Mouse (Mus musculus): ENCODE measurements around the gene Guca2a.
A peak's percentile ranks its signal among the peaks of the same experiment; 100 is the strongest.
"Not testable (repeated sequence)": the region's sequence is repeated elsewhere in the genome, so short reads cannot be mapped to it uniquely, and the experiment has no call there.

Guca2a gene

DNA sequence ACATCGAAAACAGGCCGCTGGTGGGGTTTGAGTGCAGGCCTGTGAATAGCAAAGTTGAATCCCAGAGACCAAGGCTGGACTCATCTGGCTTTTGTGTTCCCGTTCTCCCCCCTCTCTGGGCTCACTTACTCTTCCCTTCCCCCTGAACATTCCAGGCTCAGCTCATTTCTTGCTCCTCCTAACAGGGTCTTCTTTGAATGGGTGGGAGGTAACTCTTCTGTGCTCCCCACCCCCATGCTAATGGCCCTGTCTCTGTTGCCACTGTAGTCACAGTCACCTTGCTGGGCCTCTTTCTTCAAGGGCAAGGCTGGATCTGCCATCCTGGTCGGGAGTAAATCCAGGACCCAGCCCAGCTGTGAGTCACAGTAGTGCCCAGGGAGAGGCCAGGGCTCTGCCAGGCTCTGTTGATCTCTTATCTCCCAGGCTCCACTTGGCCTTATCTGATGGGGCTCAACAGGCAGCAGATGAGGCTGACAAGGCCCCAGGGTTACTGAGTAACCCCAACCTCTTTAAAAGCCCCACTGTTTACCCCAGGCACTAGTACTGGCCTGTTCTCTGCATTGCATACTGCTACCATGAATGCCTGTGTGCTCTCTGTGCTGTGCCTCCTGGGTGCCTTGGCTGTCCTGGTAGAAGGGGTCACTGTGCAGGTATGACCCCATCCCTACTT lies at the start of gene Guca2a:
Guca2a (plus strand) TSS at position 529 of the 670 bp plus-strand sequence.
- DNase-seq (ENCODE audit: low spot score in 2 of 2) = peak in 1 of 2 experiments; percentile 54

DNA sequence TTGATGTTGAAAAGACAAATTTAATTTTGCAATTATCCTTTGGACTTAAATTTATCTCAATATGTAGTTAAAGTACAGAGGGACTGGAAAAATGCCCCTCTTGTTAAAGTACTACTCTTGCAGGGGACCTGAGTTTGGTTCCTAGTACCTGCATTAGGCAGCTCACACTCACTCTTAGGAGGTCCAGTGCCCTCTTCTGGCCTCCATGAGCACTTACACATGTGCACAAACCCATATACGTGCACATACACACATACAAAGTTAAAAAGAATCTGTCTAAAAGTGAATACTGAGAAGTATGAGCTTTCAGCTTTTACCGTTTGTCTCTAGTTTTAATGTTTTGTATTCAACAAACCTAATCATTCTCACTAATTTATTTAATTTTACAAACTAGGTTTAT lies 49.5 kb upstream of the Guca2a start:
- no peak for DNase-seq (ENCODE audit: low spot score in 2 of 2)

DNA sequence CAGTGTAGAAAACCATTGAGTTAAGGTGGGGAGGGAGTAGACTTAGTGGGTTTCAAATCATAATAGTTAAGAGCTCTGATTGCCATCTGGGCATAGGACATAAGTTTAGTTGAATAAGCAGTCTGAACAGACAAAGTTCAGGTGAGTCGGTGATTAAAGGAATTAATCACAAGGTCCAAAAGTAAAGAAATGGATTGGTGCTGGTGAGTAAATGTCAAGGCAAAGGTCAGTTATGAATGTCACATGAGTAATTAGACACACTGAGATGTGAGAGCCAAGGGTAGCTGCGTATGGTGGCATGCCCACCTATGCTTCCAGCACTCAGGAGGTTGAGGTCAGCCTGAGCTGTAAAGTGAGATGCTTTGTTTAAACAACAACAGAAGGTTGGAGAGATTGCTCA lies 48.1 kb upstream of the Guca2a start:
- no peak for DNase-seq (ENCODE audit: low spot score in 2 of 2)

DNA sequence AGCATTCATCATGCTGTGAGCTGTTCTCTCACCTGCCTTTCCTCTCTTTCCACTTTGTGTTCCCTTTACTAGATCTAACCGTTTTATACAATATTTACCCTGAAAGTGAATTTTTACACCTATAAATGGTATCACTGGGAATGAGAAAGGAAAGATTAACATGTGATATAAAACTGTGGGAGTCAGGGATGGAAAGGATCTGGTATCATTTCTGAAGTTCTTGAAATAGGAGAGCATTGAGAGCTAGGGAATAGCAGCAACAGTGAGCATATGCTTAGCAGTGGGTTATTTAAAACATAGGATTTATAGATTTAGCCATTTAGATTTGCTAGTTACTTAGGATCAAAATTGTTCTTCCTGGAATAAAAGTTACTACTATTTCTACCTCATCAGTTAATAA lies 47.5 kb upstream of the Guca2a start:
- no peak for DNase-seq (ENCODE audit: low spot score in 2 of 2)

DNA sequence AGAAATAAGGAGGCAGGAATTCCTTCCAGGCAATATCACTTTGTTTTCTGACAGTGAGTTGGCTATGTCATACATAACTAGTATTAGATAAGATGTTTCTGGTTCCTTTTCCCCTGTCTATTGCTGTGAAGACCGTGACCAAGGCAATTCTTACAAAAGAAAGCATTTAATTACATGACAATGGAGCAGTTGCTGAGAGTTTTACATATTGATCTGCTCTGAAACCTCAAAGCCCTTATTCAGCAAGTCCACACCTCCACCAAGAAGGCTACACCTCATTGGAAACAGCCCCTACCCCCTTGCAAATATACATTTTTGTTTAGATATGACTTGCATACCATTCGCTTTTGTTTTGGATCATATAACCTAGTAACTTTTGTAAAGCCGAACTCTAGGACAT lies 45.0 kb upstream of the Guca2a start:
- DNase-seq (ENCODE audit: low spot score in 2 of 2) = no peak

DNA sequence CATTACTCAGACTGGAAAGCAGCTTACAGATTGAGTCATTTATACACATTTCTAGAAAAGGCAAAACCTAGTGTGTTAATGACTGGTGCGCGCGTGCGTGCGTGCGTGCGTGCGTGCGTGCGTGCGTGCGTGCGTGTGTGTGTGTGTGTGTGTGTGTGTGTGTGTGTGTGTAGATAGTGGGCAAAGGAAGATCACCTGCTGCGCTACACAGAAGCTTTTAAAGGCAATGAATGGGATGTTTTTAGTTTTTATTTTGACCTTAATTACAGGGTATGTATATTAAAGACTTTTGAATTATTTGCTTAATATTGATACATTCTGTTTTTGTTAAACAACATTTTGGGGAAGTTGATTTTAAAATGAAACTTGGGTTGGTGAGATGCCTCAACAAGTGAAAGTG lies 43.2 kb upstream of the Guca2a start:
- DNase-seq (ENCODE audit: low spot score in 2 of 2) = no peak

DNA sequence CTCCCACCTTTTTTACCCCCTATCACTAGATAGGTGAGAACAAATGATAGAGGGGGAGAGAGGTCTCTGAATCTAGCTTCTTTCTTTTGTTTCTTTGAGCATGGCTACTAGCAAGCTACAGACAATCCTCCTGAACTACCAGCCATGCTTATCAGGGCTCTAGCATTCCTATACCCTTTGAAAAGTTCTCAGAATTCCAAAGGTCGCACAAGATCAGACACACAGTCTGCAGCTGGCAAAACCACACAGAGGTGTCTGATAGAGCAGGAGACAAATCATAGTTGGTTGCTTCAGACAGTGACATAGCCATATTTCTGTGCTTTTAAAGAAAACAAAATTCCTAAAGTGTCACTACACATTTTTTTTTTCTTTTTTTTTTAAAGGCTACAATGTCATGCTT lies 37.9 kb upstream of the Guca2a start:
- no peak for DNase-seq (ENCODE audit: low spot score in 2 of 2)

DNA sequence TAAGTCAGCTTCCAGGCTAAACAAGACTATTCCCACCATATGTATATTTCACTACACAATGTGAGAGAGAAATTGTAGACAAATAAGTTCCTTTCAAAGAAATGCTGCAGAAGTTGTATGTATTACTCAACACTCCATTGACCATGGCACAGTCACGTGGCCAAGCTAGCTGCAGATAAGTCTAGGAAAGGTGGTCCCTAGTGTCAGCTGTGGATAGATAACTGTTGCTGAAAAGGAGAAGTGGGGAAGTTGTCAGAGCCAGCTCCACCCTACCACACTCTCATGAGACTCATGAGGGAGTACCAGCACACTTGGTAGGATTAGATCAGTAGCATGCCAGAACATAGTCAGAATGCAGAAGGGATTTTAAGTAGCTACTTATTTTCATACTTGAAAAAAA lies 28.0 kb upstream of the Guca2a start:
- no peak for DNase-seq (ENCODE audit: low spot score in 2 of 2)

DNA sequence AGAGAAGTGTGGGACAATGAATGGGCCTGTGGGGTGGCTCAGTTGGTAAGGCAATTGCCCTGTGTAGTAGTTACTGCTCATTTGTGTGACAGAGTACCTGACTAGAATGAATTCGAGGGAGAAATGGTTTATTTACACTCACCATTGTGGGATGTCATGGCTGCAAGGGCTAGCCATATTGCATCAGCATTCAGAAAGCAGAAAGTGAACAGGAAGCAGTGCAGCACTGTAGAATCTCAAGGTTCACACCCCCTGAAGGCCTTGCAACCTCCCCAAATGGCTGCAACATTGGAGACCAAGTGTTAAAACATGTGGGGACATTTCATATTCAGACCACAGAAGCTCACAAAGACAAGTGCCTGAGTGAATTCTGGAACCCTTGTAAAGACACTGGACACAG lies 23.4 kb upstream of the Guca2a start:
- no peak for DNase-seq (ENCODE audit: low spot score in 2 of 2)

DNA sequence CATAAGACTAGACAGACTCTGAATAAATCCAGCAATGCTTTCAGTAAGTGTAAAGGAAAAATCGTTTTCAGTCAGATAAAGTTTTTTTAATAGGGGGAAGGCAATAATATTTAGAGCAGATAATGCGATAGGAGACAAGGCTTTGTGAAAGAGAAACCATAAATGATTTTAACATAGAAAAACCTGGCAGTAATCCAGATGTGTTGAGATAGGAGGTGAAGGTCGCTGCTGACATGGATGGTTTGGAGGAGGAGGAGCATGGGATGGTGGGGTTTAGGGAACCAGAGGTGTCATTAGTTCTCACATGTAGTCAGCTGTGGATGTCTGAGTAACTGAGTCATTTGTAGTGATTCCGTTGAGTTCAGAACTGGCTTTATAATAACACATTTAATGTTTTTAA lies 22.8 kb upstream of the Guca2a start:
- DNase-seq (ENCODE audit: low spot score in 2 of 2) = no peak

DNA sequence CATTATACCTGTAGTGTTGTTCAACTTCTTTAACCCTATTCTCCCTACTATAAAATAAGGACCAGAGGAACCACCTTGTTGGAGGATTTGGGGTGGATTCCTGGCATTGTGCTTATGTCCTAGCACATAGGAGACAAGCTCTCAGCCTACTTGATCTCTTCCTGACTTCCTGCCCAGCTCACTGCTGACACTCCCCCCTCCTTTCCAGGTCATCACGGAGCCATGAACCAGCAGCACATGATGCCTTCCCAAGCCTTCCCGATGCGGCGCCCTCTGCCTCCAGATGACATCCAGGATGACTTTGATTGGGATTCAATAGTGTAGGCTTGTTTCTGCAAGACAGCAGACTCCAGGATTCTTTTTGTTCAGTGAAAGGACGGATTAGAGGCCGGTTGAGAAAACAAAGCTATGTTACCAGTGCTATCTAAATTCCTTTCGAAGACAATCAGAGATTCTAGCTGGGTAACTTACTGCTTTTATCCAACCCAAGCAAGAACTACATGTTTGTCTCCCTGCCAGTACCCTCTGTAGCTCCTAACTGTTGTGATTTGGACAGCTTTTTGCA lies 11.3 kb upstream of the Guca2a start:
- DNase-seq (ENCODE audit: low spot score in 2 of 2) = no peak

DNA sequence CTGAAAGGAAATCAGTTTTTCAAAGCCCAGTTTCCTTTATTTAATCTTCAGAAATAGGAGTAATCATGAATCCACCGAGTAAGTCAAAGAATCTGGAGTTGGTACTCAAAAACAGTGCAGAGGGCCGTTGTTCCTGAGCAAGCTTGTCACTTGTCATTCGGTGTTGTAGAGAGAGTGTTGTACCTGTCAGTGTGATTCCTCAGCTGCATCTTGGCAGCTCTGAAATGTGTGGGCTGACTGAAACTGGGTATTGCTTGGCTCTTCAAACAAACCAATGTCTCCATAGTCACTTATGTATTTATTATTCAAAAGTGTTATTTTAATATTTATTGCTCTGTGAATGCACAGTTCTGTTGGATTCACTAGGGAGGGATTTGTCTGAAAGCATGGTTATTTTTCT lies 10.6 kb upstream of the Guca2a start:
- DNase-seq (ENCODE audit: low spot score in 2 of 2) = no peak

DNA sequence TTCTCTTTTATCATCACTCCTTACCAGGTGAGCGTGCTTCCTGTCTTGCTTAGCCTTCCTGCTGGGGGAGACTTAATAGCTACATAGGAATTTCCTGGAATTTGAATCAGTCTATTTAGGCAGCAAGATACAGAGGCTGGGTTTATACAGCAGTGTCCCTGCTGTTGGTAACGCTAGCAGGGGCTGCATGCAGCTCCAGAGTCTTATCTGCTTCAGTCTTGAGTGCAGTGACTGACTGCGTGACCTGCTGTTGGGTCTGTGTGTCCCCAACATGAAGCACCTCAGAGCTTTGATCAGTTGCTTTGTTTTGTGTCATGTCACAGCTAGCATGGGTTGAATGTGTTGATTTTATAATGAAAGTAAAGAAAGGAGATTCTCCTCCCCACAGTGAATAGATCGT lies 10.2 kb upstream of the Guca2a start:
- DNase-seq (ENCODE audit: low spot score in 2 of 2) = no peak

DNA sequence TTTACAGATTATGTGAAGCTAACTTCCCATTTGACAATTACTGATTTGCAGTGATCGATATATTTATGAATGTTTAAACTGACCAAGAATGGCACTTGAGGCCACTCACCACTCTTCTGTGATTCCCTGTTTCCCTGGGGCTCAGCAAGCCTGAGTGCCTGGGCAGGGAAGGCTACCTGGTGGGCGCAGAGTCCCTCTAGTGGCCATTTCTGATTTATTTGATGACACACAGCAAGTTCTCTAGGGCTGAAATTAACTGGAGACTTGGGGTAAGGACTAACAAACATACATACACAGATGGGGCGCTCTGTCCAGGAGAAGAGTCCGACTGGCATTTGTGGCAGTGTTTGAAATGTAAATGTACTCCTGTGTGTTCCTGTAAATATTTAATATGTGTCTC lies 9.1 kb upstream of the Guca2a start:
- not testable (repeated sequence) for DNase-seq (ENCODE audit: low spot score in 2 of 2)

DNA sequence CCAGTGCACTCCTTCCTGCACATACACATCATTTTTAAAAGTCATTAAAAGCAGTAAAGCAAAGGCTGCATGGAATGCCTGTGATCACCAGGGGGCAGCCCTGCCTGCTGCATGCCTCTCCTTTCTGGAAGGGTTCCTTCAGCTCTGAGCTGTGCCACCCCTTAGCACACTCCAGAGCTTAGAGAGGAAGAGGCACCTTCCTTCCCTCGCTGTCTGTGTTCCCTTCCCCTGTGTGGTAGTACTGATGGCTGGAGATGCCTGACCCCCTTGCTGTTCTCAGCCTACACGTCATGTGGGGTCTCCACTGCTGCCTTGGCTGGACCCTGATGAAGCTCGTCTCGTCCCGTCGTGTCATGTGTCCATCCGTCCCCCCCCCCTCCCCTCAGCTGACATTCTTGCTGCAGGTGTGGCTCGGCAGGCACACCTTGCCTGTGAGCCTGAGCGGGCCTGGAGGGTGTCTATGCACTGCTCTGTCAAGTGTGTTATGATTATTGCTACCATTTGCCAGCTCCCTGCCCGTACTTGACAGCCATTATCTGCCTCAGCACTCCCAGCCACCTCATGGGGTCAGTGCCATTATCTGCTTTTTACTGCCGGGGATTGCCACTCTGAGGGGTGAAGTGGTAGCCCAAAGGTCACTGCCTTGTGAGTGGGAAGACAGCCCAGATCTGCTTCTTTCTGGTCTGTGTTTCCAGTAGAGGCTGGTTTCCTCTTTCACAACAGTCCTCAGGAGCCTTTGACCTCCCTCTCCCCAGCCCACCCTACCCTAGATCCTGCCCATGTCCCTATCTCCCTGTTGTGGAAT lies 6.2 kb upstream of the Guca2a start:
- no peak for DNase-seq (ENCODE audit: low spot score in 2 of 2)

DNA sequence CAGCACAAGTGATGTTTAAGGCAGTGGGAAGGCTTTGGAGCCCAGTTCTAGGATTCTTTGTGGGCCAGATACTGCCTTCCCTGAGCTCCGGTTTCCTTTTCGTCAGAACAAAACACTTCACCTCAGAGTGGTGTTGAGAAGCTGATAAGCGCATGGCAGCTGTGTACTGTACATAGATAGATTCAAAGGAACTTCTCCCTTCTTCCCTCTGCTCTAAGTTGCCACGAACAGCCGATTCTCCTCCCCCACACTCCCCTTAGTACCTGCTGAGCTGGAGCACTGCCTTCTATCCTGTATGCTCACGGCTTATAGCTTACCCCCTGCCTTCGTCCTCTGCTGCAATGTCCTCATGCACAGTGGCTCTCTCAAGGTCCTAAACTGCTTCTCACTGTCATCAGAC lies 4.8 kb upstream of the Guca2a start:
- no peak for DNase-seq (ENCODE audit: low spot score in 2 of 2)

DNA sequence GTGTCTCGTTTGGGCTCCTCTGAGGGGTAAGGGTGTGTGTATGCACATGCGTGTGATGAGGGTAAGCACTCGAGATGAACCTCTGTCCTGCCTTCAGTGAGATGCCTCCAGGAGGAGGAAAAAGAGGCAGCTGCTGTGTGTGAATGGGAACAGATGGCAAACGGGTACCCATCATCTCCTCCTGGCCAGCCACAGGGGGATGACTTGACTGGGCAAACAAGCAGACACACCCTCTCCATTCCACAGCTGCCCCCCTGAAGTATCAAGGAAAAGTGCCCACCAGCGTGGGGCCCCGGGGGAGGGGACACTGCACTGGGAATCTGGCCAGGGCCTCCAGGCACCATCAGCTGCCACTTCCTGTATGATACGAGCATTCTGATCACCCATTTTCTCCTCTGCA lies 4.2 kb upstream of the Guca2a start:
- no peak for DNase-seq (ENCODE audit: low spot score in 2 of 2)

DNA sequence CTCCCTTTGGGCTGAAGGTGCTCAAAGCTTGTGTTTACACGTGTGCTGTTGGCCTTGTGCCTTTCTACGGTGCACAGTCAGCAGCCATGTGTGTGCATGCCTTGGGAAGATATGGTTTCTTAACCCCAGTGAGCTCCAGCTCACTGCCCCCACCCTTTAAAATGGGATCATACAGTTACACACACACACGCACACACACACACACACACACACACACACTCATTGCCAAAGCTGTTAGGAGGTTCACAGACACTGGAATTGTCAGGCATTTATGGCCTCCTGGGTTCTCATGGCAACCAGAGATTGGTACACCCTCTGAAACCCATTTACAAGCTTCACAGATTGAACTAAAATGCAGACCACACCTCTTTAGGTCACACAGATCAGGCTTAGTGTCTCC lies 3.6 kb upstream of the Guca2a start:
- DNase-seq (ENCODE audit: low spot score in 2 of 2) = no peak

DNA sequence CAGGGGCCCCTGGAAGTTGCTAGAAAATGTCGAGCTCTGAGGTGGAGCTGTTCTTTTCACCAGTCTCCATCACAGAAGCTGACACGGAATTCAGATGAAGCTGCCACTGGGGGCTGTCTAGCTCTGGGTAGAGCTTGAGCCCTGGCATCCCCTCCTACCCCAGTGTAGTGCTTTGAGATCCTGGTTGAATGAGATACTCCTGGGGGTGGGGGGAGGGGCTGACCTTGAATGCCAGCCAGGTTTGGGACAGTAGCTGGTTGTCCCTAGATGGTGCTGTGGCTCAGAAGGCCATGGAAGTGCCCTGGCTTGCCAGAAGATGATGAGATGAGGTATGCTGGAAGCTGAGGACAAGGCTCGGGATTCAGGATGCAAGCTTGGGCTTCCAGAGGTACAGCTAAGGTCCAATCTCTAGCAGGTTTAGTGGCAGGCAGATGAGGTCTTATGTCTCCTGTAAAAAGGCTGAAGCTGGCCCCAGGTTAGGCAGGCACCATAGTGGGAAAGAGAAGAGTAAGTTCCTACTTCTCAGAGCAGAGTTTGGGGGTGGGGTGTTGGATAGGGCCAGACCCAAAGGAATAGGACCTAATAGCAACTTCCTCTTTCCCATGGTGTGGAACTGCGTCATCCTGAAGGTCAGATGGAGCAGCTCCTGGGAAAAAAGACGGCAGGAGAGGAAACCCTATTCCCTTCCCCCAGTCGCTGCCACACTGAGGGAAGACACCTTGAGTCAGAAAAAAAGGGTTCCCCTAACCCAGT lies 2.4 kb upstream of the Guca2a start:
- DNase-seq (ENCODE audit: low spot score in 2 of 2) = no peak

DNA sequence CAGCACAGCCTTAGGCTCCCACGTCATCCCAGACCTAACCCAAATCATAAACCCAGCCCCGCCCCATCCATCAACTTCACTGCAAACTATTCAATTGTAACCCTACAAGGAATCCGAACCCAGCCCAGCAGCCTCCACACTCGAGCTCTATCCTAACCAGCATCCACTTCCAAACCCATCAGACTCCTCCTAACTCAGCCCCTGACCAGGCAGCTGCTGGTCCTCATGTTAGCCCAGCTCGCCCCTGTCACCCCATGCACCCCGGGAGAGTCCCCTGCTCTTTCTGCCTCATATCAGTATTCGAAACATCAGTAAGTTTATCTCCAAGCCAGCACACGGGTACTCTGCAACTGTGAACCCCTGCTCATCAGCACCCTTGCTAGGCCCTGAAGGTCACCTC lies 1.8 kb upstream of the Guca2a start:
- DNase-seq (ENCODE audit: low spot score in 2 of 2) = peak in 1 of 2 experiments; percentile 54

DNA sequence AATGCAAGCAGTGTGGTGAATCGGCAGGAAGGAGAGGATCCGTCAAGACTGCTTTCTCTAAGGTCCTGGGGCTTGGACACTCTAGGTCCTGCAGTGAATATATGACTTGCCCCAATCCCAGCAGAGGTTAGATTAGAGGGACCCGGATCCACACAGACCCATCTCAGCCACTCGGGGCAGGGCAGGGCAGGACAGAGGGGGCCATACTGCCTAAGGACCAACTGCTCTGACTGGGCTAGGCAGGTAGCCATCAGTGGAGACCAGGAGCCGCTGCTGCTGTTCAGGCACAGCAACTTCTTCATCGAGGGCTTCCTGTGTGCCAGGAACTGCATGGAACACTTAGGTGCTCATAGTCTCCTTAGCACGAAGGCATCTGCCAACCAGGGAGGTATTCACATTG lies 773 bp upstream of the Guca2a start:
- DNase-seq (ENCODE audit: low spot score in 2 of 2) = peak in 1 of 2 experiments; percentile 54

DNA sequence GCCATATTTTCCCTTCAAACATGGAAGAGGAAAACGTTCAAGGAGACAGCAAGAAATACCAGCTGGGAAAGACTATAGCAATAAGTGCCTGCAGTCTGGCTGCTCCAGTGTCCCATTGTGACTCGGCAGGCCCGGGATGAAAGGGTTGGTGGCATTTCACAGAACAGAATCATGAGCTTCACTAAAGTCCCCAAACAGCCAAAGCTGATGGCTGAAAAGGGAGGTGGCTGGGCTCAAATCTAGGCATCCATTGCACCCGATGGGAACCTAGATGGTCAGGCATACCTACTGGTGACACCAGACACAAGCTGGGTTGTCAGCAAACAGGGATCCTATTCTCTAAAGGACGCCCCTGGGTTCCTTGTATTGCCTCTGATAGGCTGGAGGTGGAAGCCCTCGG lies 442 bp downstream of the Guca2a start:
- peak in 1 of 2 experiments; percentile 45 for DNase-seq (ENCODE audit: low spot score in 2 of 2)

All from spleen, postnatal 4 days (tissue).